Mouse (Mus musculus): ENCODE measurements around the gene Zfp831. TPM values are rescaled to one million over a fixed set of nuclear protein-coding genes. Genes with fewer than 3 reads are reported as not detected.

The Zfp831 gene
- polyA plus RNA-seq (2012; rRNA removed; ENCODE audit: low replicate concordance), result 2.1 and 4.0 TPM in 2 replicates

GRCm38 (mm10) chr2:174643448-174644144, at the start of gene Zfp831:
Gene Zfp831 (plus strand): TSS chr2:174643534.

Other genes starting within 250 kb of the Zfp831 start
- 49.6 and 54.9 TPM in 2 replicates for gene Nelfcd, start 227.7 kb upstream of the Zfp831 start, polyA plus RNA-seq (2012; rRNA removed; ENCODE audit: low replicate concordance)
- 253 and 372 TPM in 2 replicates for gene Ctsz, start 204.5 kb upstream of the Zfp831 start, polyA plus RNA-seq (2012; rRNA removed; ENCODE audit: low replicate concordance)
- gene Tubb1, start 192.8 kb upstream of the Zfp831 start, polyA plus RNA-seq (2012; rRNA removed; ENCODE audit: low replicate concordance), result 0.34 and 0.56 TPM in 2 replicates
- 429 and 500 TPM in 2 replicates for gene Atp5e, start 179.4 kb upstream of the Zfp831 start, polyA plus RNA-seq (2012; rRNA removed; ENCODE audit: low replicate concordance)
- gene Prelid3b, start 170.5 kb upstream of the Zfp831 start, polyA plus RNA-seq (2012; rRNA removed; ENCODE audit: low replicate concordance), result 28.4 and 41.9 TPM in 2 replicates
- gene Edn3, start 117.1 kb downstream of the Zfp831 start, polyA plus RNA-seq (2012; rRNA removed; ENCODE audit: low replicate concordance), result 0.07 and 0.09 TPM in 2 replicates